Mouse (Mus musculus) hematopoietic stem cell, adult 5-6 weeks (primary cell): ENCODE data around the gene 1700013G24Rik. TPM values are rescaled to one million over a fixed set of nuclear protein-coding genes. Genes with fewer than 3 reads are reported as not detected.
"Not testable (repeated sequence)": the region's sequence is repeated elsewhere in the genome, so short reads cannot be mapped to it uniquely, and the experiment has no call there.

Experiments used
- ATAC-seq, 2 experiments: fragments of 125-278 bp in 1 of 2; replicated peaks in 1 of 2; 2 replicates each; pipeline ENCODE4 v1.8.0; 2016 to 2017; ENCODE audit warnings: inconsistent platforms in 2 of 2, mild to moderate bottlenecking in 2 of 2, moderate number of reproducible peaks in 2 of 2, low read depth in 1 of 2, moderate TSS enrichment in 1 of 2; ENCODE audit not compliant: low FRiP score in 2 of 2, poor library complexity in 2 of 2, severe bottlenecking in 2 of 2, insufficient read depth in 1 of 2, low TSS enrichment in 1 of 2
- total RNA-seq: library from RNA; stranded (forward); fragments of 172-1452, 232-1000 nt; gene quantifications from 2 replicates; pipeline ENCODE4 v1.2.3, GENCODE M21; 2017

1700013G24Rik gene
- total RNA-seq, result not detected in 2 replicates

GRCm38 (mm10) chr4:137453234-137453767 is at the start of gene 1700013G24Rik:
1700013G24Rik (plus strand) TSS chr4:137453284.
- ATAC-seq, result no peak

DNA sequence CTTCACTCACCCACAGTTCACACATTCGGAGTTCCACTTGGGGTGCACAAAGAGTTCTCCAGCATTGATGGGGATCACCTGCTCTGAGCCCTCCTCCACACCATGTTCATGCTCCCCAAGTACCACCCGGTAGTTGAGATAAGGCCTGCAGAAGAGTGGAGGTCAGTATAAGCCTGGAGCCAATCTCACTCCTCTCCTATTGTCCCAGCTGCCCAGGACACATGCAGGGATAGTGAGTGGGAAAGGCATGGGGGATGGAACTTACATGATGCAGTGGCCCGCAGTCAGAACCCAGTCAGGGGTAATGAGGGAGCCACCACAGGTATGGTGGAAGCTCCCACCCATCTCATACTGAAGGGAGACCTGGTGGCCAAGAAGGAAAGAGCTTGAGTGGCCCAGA is 47.5 kb upstream of the 1700013G24Rik start:
- no peak for ATAC-seq

DNA sequence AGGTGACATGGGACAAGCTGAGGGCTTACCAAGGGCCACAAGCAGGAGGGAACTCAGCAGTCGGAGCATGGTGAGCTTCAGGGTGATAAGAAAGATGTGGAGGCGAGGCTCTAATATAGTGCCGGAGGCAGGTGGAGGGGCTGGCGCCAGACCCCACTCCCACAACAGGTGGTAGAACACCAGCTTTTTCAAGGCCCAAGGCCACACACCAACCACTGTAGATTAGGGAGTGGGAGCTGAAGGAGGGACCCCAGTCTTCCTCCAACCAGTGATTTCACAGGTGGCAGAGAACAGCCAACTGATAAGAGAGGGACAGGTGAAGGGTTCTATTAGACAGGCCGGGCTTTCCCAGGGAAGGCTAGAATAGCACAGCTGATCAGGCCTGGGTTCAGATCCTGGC is 43.4 kb upstream of the 1700013G24Rik start, which contains the start of gene Cela3a:
Gene Cela3a, minus strand, starts transcription at position 101 of the 400 bp plus-strand sequence.
- ATAC-seq, result no peak

GRCm38 (mm10) chr4:137412185-137412709 is 40.8 kb upstream of the 1700013G24Rik start:
- not testable (repeated sequence) for ATAC-seq

DNA sequence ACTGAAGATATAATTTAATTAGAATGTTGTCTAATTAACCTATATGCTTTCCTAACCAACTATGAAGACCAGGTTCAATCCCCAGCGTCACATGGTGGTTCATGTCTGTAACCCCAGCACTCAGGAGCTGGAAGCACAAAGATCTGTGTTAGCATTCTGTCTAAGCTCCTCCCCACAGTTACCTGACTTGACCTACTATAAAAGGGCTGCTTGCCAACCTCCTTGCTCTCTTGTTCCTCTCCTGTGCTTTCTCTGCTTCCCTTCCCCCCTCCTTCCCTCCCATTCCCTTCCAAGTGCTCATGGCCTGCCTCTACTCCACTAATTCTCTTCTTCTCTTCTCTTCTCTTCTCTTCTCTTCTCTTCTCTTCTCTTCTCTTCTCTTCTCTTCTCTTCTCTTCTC is 38.1 kb upstream of the 1700013G24Rik start:
- no peak for ATAC-seq

GRCm38 (mm10) chr4:137417712-137418564 is 35.1 kb upstream of the 1700013G24Rik start:
- no peak for ATAC-seq

DNA sequence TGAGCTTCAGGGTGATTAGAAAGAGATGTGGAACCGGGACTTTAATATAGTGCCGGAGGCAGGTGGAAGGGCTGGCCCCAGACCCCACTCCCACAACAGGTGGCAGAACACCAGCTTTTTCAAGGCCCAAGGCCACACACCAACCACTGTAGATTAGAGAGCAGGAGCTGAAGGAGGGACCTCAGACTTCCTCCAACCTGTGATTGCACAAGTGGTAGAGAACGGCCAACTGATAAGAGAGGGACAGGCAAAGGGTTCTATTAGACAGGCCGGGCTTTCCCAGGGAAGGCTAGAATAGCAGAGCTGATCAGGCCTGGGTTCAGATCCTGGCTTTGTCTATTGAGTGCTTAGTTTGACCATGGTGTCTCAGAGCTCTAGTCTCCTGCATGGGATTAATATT is 22.6 kb upstream of the 1700013G24Rik start, which contains the start of gene Cela3b:
Gene Cela3b, minus strand, starts transcription at position 39 of the 400 bp plus-strand sequence.
- ATAC-seq, result no peak; a peak in 1 of 4 replicates

GRCm38 (mm10) chr4:137432700-137433550 is 20.2 kb upstream of the 1700013G24Rik start:
- not testable (repeated sequence) for ATAC-seq

GRCm38 (mm10) chr4:137436979-137437669 is 16.0 kb upstream of the 1700013G24Rik start:
- ATAC-seq, result no peak

GRCm38 (mm10) chr4:137438842-137439241 is 14.2 kb upstream of the 1700013G24Rik start:
- peak; percentile 32 to 44; a peak in 1 of 4 replicates for ATAC-seq

DNA sequence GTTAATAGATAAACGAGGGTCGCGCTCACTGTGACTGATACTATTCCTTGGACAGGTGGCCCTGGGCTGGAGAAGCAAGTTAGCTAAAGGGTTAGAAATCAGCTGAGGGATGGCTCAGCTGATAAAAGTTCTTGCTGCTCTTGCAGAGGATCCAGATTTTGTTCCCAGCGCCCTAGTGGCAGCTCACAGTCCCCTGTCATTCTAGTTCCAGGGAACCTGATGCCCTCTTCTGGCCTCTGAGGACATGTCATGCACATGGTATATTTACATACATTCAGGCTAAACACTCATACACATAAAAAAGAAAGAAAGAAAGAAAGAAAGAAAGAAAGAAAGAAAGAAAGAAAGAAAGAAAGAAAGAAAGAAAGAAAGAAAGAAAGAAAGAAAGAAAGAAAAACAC is 11.8 kb upstream of the 1700013G24Rik start:
- ATAC-seq, result no peak

DNA sequence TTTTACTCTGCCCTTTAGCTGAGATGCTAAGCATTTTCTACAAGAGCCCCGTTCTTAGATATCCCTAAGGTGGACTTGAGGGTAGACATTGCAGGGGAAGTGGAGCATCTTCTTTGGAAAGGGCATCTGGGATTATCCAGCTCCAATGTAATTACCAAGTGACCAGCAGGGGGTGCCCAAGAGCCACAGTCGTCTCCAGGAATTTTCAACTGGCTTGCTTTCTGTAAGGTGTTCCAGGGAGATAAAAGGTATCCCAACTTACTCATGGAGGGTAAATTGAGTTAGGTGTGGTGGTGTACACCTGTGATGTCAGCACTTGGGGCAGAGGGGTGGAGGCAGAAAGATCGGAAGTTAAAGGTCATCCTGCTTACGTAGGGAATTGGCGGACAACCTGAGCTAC is 9.5 kb upstream of the 1700013G24Rik start:
- 0 out of 4 replicates have a peak, but pooled peaks of 1 of the 2 experiments have one; percentile 43 for ATAC-seq

DNA sequence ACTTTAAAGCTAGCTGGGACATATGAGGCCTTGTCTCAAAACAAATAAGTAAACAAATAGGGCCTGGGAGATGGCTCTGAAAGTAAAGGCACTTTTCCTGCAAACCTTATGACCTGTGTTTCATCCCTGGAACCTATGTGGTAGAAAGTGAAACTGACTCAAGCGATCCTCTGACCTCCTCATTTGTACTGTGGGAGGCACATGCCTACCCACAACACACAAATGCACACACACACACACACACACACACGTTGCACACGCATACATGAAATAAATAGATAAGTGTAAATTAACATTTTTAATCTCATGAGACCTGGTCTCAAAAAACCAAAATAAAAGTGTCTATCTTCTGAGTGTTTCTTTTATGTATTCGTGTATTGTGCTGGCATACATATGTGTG is 7.2 kb upstream of the 1700013G24Rik start:
- no peak for ATAC-seq

DNA sequence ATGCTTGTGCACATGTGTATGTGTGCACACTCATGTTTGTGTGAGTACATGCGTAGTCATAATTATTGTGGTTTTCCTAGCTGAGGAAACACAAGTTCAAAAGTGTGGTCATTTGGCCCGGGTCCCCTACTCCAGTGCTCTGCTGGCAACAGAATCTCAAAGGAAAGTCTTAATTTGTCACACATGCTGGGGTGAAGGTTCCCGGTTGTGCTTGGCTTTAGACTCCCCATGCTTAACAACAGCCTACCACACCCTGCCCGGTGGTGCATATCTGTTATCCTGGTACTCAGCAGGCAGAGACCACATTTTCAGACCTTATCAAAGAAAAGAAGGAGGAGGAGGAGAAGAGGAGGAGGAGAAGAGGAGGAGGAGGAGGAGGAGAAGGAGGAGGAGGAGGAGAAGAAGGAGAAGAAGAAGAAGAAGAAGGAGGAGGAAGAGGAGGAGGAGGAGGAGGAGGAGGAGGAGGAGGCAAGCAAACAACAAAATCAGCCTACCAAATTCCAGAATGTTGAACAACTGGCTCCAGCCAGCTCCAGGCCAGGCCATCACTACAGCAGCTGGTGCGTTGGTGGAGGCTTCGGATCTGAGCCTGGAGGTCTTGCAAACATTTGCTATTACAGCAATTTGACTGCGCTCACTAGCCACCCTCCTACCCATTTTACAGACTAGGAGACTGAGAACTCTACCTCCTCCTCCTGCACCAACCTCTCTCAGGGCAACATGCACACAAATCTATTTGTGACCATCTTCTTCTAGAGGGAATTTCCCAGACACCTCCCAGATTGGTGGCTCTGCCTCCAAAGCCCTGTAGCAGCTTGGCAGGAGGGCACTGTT is 5.5 kb upstream of the 1700013G24Rik start:
- ATAC-seq, result no peak

GRCm38 (mm10) chr4:137448197-137448596 is 4.9 kb upstream of the 1700013G24Rik start:
- ATAC-seq, result no peak

DNA sequence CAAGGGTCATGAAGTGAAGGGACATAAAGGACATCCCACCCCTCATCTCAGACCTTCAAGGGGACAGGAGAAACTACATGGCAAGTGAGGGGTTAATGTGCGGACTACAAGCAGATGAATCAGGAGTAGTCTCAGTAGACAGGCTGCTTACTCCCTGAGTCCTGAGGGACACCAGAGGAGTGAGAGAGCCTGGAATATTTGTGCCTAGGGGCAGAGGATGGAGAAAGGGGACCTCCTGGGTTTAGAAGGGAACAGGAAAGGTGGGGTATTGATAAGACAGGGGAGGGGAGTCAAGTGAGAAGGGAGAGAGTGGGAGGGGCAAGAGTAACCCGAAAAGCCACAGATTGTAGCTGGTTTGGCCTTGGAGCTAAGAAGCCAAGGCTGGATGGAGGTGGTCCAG is 4.4 kb upstream of the 1700013G24Rik start:
- ATAC-seq, result no peak
